Mouse (Mus musculus) left cerebral cortex, postnatal 10 days (tissue): ENCODE measurements around the gene Grasp. TPM values are rescaled to one million over a fixed set of nuclear protein-coding genes. Genes with fewer than 3 reads are reported as not detected.

Experiments
- DNase-seq, 2 experiments: peaks; one replicate each; pipeline ENCODE4 v3.0.0; 2021 to 2022; ENCODE audit warnings: low spot score in 2 of 2, mixed read lengths in 1 of 2; ENCODE audit errors: extremely low spot score in 1 of 2
- intact Hi-C: fragments of 180-260 bp; cut with DNase I; formaldehyde crosslinking; loops from one replicate; pipeline ENCODE4 v1.15.1; 2025
- total RNA-seq, 2 experiments: library from RNA; stranded (reverse); gene quantifications; 2 replicates each; pipeline ENCODE4 v1.2.3; 2021

Gene Grasp
- total RNA-seq, 2 experiments from 2014 or later: 30.9 to 34.2 TPM

- no peak for DNase-seq
- intact Hi-C loops: loop anchor here (10.0 kb wide), 1 partner anchor 127 kb away; no protein-coding TSS in a partner anchor
Observed at GRCm38 (mm10) chr15:101192260-101192640, 31.7 kb upstream of the Grasp start.

DNA sequence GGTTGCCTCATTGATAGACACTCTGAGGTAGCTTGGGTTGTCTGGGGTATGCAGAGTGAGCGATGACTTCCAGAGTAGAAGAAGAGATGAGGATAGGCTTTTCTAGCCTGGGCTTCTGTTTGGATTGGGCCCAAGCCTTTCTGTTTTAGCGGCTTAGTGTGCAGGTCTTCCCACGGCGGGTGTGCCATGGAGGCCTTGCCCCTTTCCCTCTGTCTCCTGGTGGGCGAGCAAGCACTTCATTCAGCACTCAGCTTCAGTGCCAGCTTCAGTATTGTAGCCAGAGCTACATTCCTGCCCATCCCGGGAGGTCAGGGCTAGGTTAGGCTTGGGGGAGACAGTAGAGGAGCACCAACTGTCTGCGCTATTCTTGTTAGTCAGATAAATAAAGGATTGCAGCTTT is 31.3 kb upstream of the Grasp start:
- no peak for DNase-seq
- intact Hi-C loops: loop anchor here (10.0 kb wide), 1 partner anchor 128 kb away; no protein-coding TSS in a partner anchor

DNA sequence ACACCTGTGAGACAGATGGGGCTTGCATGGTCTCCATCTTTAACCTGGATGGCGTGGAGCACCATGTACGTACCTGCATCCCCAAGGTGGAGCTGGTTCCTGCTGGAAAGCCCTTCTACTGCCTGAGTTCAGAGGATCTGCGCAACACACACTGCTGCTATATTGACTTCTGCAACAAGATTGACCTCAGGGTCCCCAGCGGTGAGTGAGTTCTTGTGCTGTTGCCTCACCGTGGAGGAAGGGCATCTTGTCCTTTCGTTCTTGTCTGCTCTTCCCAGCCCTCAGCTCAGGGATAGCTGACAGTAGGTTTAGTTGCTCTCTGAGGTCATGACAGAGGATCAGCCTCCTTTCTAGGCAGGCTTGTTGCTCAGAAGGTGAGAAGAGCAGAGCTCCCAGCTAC is 30.0 kb upstream of the Grasp start:
- intact Hi-C loops: loop anchor here (10.0 kb wide), 1 partner anchor 129 kb away; no protein-coding TSS in a partner anchor

GRCm38 (mm10) chr15:101194951-101195823 is 28.8 kb upstream of the Grasp start:
- intact Hi-C loops: loop anchor here (10.0 kb wide), 1 partner anchor 130 kb away; no protein-coding TSS in a partner anchor
- no peak for DNase-seq

More for the DNA sequence above, 30.0 kb upstream of the Grasp start:
- no peak for DNase-seq

DNA sequence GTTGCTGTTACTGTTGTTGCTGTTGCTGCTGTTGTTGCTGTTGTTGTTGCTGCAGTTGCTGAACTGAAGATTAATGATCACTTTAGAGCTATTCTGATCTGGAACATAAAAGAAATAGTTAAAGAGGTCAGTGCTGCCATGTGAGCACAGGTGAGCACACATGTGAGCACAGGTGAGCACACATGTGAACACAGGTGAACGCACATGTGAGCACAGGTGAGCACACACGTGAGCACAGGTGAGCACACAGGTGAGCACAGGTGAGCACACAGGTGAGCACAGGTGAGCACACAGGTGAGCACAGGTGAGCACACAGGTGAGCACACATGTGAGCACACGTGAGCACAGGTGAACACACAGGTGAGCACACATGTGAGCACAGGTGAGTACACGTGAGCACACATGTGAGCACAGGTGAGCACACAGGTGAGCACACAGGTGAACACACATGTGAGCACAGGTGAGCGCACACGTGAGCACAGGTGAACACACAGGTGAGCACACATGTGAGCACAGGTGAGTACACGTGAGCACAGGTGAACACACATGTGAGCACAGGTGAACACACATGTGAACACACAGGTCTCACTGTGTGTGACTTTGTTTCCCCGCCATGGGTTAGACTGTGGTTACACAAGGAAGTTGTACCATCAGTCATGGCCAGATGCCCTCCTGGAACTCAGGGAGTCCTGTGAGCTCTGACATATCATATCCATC is 27.8 kb upstream of the Grasp start:
- no peak for DNase-seq
- intact Hi-C loops: loop anchor here (10.0 kb wide), 1 partner anchor 131 kb away; no protein-coding TSS in a partner anchor

- intact Hi-C loops: loop anchor here (10.0 kb wide), 1 partner anchor 132 kb away; no protein-coding TSS in a partner anchor
Observed at GRCm38 (mm10) chr15:101196961-101197360, 27.0 kb upstream of the Grasp start.

DNA sequence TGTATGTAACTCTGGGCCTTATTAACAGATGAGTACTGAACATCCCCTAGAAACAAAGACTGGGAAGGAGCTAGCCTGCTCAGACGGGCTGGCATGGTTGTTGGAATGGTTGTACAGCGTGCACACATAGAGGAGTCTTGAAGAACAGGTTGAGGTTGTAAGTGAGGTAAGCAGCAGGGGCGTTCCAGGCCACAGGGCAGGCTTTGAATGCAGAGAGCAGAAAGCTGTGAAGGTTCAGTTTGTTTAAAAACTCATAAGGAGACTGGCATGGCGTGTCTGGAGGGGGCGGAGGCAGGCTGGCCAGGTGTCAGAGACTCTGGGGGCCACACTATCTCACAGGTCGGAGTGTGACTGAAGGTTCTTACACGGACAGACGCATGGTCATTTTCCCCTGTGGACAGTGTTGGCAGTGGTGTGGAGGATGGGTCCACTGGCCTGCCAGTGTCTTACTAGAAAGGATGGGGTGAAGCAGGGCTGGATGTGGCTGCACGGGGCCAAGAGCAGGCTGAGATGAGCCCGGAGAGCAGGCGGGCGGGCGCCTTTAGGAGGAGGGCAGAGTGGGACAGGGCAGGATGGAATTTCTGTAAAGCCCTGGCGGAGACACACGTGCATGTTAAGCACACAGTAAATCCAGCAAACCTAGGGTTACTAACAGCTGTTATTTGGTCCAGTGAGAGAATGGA is 26.4 kb upstream of the Grasp start:
- intact Hi-C loops: loop anchor here (10.0 kb wide), 1 partner anchor 133 kb away; no protein-coding TSS in a partner anchor
- no peak for DNase-seq

More at GRCm38 (mm10) chr15:101196961-101197360, 27.0 kb upstream of the Grasp start:
- no peak for DNase-seq

DNA sequence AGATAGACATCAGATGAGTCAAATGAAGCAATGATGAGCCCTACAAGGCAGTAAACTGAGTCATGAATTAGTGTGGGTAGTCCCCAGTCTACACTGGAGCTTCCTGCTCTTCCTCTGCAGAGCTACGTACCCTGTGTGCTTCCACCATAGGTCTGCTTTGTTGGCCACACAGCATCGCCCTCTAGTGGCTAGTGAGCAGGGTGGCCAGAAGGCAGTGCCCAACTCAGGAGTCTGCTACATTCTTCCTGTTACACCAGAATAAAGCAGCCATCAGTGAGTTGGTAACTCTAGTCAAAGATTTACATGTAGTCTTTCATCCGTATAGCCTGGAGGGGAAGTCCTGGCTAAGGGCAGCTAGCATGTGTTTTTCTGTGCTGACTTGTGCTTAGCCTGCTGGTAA is 25.8 kb upstream of the Grasp start:
- intact Hi-C loops: loop anchor here (10.0 kb wide), 1 partner anchor 133 kb away; no protein-coding TSS in a partner anchor
- peak; percentile 64 to 75 for DNase-seq

- intact Hi-C loops: loop anchor here (10.0 kb wide), 1 partner anchor 134 kb away; no protein-coding TSS in a partner anchor
Observed at GRCm38 (mm10) chr15:101198850-101199249, 25.1 kb upstream of the Grasp start.

DNA sequence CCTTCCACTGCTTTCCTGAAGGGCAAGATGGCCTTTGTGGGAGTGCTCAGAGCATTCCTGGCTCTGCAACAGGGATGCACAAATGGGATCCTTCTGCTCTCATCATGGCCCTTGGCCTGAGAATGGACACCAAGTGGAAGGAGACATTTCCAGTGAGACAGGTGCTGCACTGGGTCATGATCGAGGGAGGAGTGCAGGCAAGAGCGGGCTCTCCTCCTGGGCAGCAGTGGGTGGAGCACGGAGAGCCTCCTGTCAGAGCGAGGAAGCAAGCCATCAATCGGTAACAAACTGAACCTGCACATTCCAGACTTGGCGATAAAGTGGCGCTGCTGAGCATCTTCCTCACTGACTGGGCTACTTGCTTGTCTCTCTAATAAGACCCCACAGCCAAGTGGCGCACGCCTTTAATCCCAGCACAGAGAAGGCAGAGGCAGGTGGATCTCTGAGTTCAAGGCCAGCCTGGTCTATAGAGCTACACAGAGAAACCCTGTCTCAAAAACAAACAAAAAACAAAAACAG is 23.2 kb upstream of the Grasp start:
- intact Hi-C loops: no loop called here
- DNase-seq: no peak

More at GRCm38 (mm10) chr15:101198850-101199249, 25.1 kb upstream of the Grasp start:
- DNase-seq: no peak

- intact Hi-C loops: no loop called here
- no peak for DNase-seq
Observed at GRCm38 (mm10) chr15:101201414-101201813, 22.6 kb upstream of the Grasp start.

- intact Hi-C loops: no loop called here
- DNase-seq: no peak
Observed at GRCm38 (mm10) chr15:101203673-101204072, 20.3 kb upstream of the Grasp start.

DNA sequence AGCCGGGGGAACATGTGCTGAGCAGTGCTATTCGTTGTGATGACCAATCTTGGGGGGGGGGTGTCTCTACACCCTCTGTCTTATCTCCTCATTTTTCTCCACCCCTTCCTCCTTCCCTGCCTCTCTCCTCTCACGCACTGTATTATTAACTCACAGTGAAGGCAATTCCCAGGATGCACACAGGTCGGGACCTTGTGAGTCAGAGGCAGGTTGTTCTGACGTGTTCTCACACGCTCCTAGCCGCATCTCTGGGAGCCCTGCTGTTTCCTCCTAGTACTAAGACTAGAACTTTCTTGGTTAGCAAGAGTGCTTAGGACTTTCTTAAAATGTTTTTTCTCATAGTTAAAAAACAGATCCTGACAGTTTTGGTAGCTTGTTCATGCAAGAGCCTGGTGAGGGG is 19.2 kb upstream of the Grasp start:
- intact Hi-C loops: no loop called here
- no peak for DNase-seq

DNA sequence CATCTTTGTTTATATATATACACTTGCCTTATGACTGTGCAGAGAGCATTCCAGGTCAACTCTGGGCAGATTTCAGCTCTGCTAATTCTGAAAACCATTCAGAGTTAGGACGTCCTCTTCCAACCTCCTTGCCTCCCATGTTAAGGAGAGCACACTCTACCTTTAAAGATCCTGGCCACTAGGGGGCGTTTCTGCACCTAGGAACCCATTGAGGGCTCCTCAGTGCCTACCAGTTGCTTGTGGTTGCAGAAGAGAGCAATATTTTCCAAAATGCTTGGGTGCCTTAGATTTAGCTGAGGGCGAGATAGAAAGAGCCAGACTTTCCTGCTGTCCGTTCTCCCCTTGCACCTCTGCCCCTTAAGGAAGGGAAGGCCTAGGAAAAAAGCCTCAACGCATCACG is 13.8 kb upstream of the Grasp start:
- intact Hi-C loops: no loop called here
- no peak for DNase-seq

GRCm38 (mm10) chr15:101210998-101211613 is 12.9 kb upstream of the Grasp start:
- intact Hi-C loops: no loop called here
- DNase-seq: no peak

DNA sequence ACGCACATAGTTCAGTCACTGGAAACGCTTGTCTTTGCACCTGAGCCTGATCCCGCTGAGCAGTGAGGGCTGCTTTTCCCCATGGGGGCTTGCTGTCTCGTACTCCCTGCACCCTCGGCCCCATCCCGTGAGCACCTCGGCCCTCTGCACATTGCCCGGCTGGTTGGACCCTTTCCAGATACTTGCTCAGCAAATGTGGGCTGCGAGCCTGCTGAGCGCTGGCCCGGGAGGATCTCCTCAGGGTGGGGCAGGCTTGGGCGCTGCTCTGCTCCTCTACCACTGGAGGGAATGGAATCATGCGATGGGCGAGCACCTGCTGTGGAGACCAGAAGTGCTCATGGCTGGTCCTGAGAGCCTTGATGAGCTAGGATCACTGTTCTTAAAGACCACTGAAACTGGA is 11.6 kb upstream of the Grasp start:
- no peak for DNase-seq
- intact Hi-C loops: no loop called here

- intact Hi-C loops: no loop called here
- DNase-seq: no peak
Observed at GRCm38 (mm10) chr15:101215136-101215535, 8.9 kb upstream of the Grasp start.

DNA sequence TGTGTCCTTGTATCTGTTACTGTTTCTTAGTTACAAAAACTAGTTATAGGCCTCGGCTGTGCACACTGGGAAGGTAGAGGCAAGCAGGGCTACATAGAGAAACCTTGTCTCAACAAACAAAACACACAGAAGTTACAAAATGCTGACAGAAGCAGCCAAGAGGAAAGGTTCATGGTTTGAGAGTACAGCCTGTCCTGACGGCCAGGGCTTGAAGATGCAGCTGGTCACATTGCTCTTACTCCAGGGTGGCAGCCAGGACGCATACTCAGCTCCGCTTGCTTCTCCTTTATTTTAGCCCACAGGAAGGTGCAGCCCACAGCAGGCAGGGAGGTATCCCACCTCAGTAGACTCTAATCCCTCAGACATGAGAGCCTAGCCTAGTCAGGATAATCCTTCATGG is 8.0 kb upstream of the Grasp start:
- intact Hi-C loops: no loop called here

More for the DNA sequence above, 8.0 kb upstream of the Grasp start:
- no peak for DNase-seq
